Mouse (Mus musculus) intestine, postnatal 0 days (tissue): Measurements from ENCODE around the gene Ccdc63. TPM values are rescaled to one million over a fixed set of nuclear protein-coding genes. Genes with fewer than 3 reads are reported as not detected.
A peak's percentile ranks its signal among the peaks of the same experiment; 100 is the strongest.

ENCODE experiments used
- ATAC-seq: fragments of 200-750 bp; cut with Nextera tagmentation; 2 replicates; pipeline ENCODE4 v1.8.0; 2017; ENCODE audit warnings: mild to moderate bottlenecking, moderate TSS enrichment, moderate library complexity
- H3K27ac ChIP-seq: fragments of 300-500 bp; sonication (generic); 2 replicates; pipeline ENCODE4 v1.5.1; 2014; ENCODE audit warnings: mild to moderate bottlenecking, low read depth, low read length, moderate library complexity
- H3K27me3 ChIP-seq: fragments of 300-500 bp; sonication (generic); replicated peaks from 2 replicates; pipeline ENCODE4 v1.6.1; 2014; ENCODE audit warnings: low read length, mixed read lengths; ENCODE audit not compliant: control insufficient read depth, insufficient read depth
- H3K36me3 ChIP-seq: fragments of 300-500 bp; sonication (generic); 2 replicates; pipeline ENCODE4 v1.6.1; 2014; ENCODE audit warnings: mild to moderate bottlenecking, moderate library complexity; ENCODE audit not compliant: control insufficient read depth, insufficient read depth
- H3K4me1 ChIP-seq: fragments of 300-500 bp; sonication (generic); replicated peaks from 2 replicates; pipeline ENCODE4 v1.6.1; 2014; ENCODE audit warnings: antibody characterized with exemption, low read length, mixed read lengths; ENCODE audit not compliant: control insufficient read depth, insufficient read depth
- H3K4me2 ChIP-seq: fragments of 300-500 bp; sonication (generic); replicated peaks from 2 replicates; pipeline ENCODE4 v1.6.1; 2014; ENCODE audit warnings: low read depth, mild to moderate bottlenecking, moderate library complexity
- H3K4me3 ChIP-seq: fragments of 300-500 bp; sonication (generic); 2 replicates; pipeline ENCODE4 v1.5.1; 2014; ENCODE audit warnings: low read depth, low read length
- H3K9ac ChIP-seq: fragments of 300-500 bp; sonication (generic); 2 replicates; pipeline ENCODE4 v1.6.1; 2014; ENCODE audit warnings: mild to moderate bottlenecking, low read depth, low read length
- H3K9me3 ChIP-seq: fragments of 300-500 bp; sonication (generic); 2 replicates; pipeline ENCODE4 v1.6.1; 2016; ENCODE audit warnings: mixed run types; ENCODE audit not compliant: control insufficient read depth
- CTCF ChIP-seq: sonication (generic); IDR thresholded peaks from 2 replicates; pipeline ENCODE4 v1.5.1; 2016; ENCODE audit warnings: low read depth, mild to moderate bottlenecking, control low read depth, antibody characterized with exemption, moderate library complexity
- WGBS: fragments of 180-500 bp; shearing (Covaris S2); extraction: QIAGEN DNeasy Blood & Tissue Kit; methylation state at CpG from one replicate; pipeline ENCODE4 v1.1.7; 2014; 5-methylcytosine and 5-hydroxymethylcytosine counted together
- polyA plus RNA-seq: library from polyadenylated mRNA; unstranded; fragments of >200 nt; fragmentation: Nextera tagmentation; extraction: Ambion mirVana; gene quantifications from 2 replicates; pipeline ENCODE4 v1.2.1, GENCODE M21; 2015

The Ccdc63 gene
- polyA plus RNA-seq, 1 experiment from 2014 or later, result not detected

GRCm38 (mm10) chr5:122109325-122110060 lies 31.1 kb downstream of the Ccdc63 start:
- no peak for ATAC-seq
- no peaks in the 10 kb centered on the region for H3K4me1 ChIP-seq
- H3K27ac ChIP-seq, result no peak overlapping the region
- H3K36me3 ChIP-seq, result no peaks in the 10 kb centered on the region
- H3K27me3 ChIP-seq, result no peaks in the 10 kb centered on the region
- no peak overlapping the region for H3K4me2 ChIP-seq
- WGBS, result 58% methylated on average over 16 of the region's 16 CpGs
- no peaks in the 10 kb centered on the region for H3K9me3 ChIP-seq
- no peak for TF ChIP-seq CTCF
- no peak overlapping the region for H3K9ac ChIP-seq
- H3K4me3 ChIP-seq, result no peak overlapping the region

DNA sequence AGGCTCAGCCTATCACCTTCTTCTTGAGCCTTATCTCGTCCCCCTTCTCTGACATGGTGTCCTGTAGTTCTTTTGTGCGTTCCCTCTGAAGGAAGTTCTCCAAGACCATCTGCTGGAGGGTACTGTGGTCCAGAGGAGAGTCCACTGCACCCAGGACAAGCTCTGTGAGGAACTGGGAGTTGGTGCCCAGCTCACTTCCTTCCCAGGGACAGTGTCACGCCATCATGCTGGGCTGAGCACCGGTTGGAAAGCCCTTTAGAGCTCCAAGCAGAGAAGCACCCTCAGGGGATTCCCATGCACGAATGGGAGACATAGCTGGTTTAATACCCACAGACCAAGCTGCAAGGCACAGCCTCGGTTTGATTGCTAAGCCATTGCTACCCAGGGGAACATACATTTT lies 32.5 kb downstream of the Ccdc63 start:
- no peak overlapping the region for H3K27ac ChIP-seq
- H3K9ac ChIP-seq, result no peak overlapping the region
- WGBS, result 64% methylated on average over 6 of the region's 6 CpGs
- H3K27me3 ChIP-seq, result no peaks in the 10 kb centered on the region
- no peak for TF ChIP-seq CTCF
- no peaks in the 10 kb centered on the region for H3K4me1 ChIP-seq
- ATAC-seq, result no peak
- H3K9me3 ChIP-seq, result no peaks in the 10 kb centered on the region
- H3K4me3 ChIP-seq, result no peak overlapping the region
- no peak overlapping the region for H3K4me2 ChIP-seq
- no peaks in the 10 kb centered on the region for H3K36me3 ChIP-seq

- no peak for TF ChIP-seq CTCF
- Histone ChIP-seq H3K36me3 (no peaks in the 10 kb centered on the region), H3K4me3 (no peak overlapping the region), H3K27me3 (peaks cover 12% of the 10 kb centered on the region; the same call in 1 of the 2 replicates), H3K9ac (no peak overlapping the region), H3K27ac (no peak overlapping the region), H3K4me2 (no peak overlapping the region), H3K9me3 (no peaks in the 10 kb centered on the region), H3K4me1 (no peaks in the 10 kb centered on the region)
- 80% methylated on average over 6 of the region's 6 CpGs for WGBS
- no peak for ATAC-seq
Observed at GRCm38 (mm10) chr5:122106212-122106611, 34.4 kb downstream of the Ccdc63 start.

GRCm38 (mm10) chr5:122104981-122105380 lies 35.6 kb downstream of the Ccdc63 start:
- ATAC-seq, result no peak
- Histone ChIP-seq H3K36me3 (no peaks in the 10 kb centered on the region), H3K4me2 (no peak overlapping the region), H3K4me3 (no peak overlapping the region), H3K4me1 (no peaks in the 10 kb centered on the region), H3K27me3 (peaks cover 12% of the 10 kb centered on the region), H3K9ac (no peak overlapping the region), H3K27ac (no peak overlapping the region), H3K9me3 (no peaks in the 10 kb centered on the region)
- no peak for TF ChIP-seq CTCF
- 83% methylated on average over 9 of the region's 9 CpGs for WGBS

GRCm38 (mm10) chr5:122104201-122104600 lies 36.4 kb downstream of the Ccdc63 start:
- Histone ChIP-seq H3K27ac (no peak overlapping the region), H3K9ac (no peak overlapping the region), H3K4me1 (no peaks in the 10 kb centered on the region), H3K36me3 (no peaks in the 10 kb centered on the region), H3K4me3 (no peak overlapping the region), H3K9me3 (no peaks in the 10 kb centered on the region), H3K27me3 (peaks cover 12% of the 10 kb centered on the region), H3K4me2 (no peak overlapping the region)
- TF ChIP-seq CTCF, result peak; percentile 78
- ATAC-seq, result no peak
- WGBS, result 23% methylated on average over 2 of the region's 2 CpGs

- Histone ChIP-seq H3K27ac (no peak overlapping the region), H3K9ac (no peak overlapping the region), H3K9me3 (no peaks in the 10 kb centered on the region), H3K27me3 (peaks cover 12% of the 10 kb centered on the region), H3K4me2 (no peak overlapping the region), H3K4me1 (no peaks in the 10 kb centered on the region), H3K4me3 (no peak overlapping the region), H3K36me3 (no peaks in the 10 kb centered on the region)
- no peak for ATAC-seq
- WGBS, result 49% methylated on average over 12 of the region's 12 CpGs
- TF ChIP-seq CTCF, result no peak
Observed at GRCm38 (mm10) chr5:122103075-122103474, 37.5 kb downstream of the Ccdc63 start.
